Mouse (Mus musculus) erythroblast, embryonic 14.5 days (primary cell): ENCODE data around the gene Gm37240.

Source experiments
- GATA1 ChIP-seq: IDR thresholded peaks from 2 replicates; pipeline ENCODE4 v1.6.1; 2012; ENCODE audit warnings: low read length, inconsistent platforms, mixed read lengths
- TAL1 ChIP-seq: IDR thresholded peaks from 3 replicates; pipeline ENCODE4 v1.6.1; 2012; ENCODE audit warnings: low read length, inconsistent platforms, mixed read lengths

DNA sequence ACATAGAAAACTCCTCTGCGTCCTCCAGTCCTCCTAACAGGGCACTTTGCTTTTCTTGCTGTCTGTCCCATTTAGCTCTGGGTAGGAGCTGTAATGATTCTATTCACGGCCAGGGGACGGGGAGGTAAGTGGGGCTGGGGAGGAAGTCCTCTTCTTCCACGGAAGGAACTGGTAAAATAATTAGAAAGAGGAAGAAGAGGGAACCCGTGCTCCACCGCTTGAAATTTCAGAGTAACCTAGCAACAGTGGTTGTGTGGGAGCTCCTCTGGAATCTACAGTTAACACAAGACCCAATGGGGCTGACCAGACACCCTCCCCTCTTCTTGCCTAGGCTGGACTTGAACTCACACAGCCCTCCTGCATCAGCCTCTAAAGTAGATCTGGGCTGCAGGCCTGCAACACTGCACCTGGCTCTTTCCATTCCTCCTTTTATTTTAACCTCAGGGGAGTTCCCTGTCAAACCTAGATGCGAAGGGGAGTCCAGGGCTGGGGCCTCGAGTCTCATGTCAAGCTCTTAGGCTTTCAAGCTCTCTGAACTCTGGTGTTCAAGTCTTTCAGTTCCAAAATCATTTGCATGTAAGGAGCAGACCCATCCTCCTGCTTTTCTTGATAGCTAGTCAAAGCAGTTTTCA is 1201.5 kb downstream of the Gm37240 start:
- TF ChIP-seq GATA1 (no peak), TAL1 (no peak)
